Mouse (Mus musculus) lung, postnatal 0 days (tissue): Measurements from ENCODE around the gene H2-M10.2. TPM values are rescaled to one million over a fixed set of nuclear protein-coding genes. Genes with fewer than 3 reads are reported as not detected.

Experiments used
- ATAC-seq: fragments of 200-750 bp; cut with Nextera tagmentation; 2 replicates; pipeline ENCODE4 v1.8.0; 2017; ENCODE audit warnings: moderate library complexity
- DNase-seq: peaks from one replicate; pipeline ENCODE4 v3.0.0-alpha.2; 2016; ENCODE audit warnings: low spot score
- H3K27ac ChIP-seq: fragments of 300-500 bp; sonication (generic); 2 replicates; pipeline ENCODE4 v1.5.1; 2014; ENCODE audit warnings: antibody characterized with exemption, mild to moderate bottlenecking, low read length, mixed read lengths
- H3K27me3 ChIP-seq: fragments of 300-500 bp; sonication (generic); replicated peaks from 2 replicates; pipeline ENCODE4 v1.6.1; 2014; ENCODE audit warnings: low read length, mixed read lengths; ENCODE audit not compliant: insufficient read depth
- H3K36me3 ChIP-seq: fragments of 300-500 bp; sonication (generic); 2 replicates; pipeline ENCODE4 v1.6.1; 2014; ENCODE audit warnings: low read length, mixed read lengths; ENCODE audit not compliant: insufficient read depth
- H3K4me1 ChIP-seq: fragments of 300-500 bp; sonication (generic); 2 replicates; pipeline ENCODE4 v1.6.1; 2014; ENCODE audit warnings: antibody characterized with exemption, low read depth, low read length, mixed read lengths; ENCODE audit not compliant: insufficient read depth
- H3K4me2 ChIP-seq: fragments of 300-500 bp; sonication (generic); replicated peaks from 2 replicates; pipeline ENCODE4 v1.6.1; 2014; ENCODE audit warnings: low read depth, mild to moderate bottlenecking, low read length, moderate library complexity, mixed read lengths
- H3K4me3 ChIP-seq: fragments of 300-500 bp; sonication (generic); 2 replicates; pipeline ENCODE4 v1.5.1; 2014; ENCODE audit warnings: low read depth, low read length
- H3K9ac ChIP-seq: fragments of 300-500 bp; sonication (generic); replicated peaks from 2 replicates; pipeline ENCODE4 v1.6.1; 2014; ENCODE audit warnings: low read depth, mild to moderate bottlenecking
- H3K9me3 ChIP-seq: fragments of 300-500 bp; sonication (generic); 2 replicates; pipeline ENCODE4 v1.6.1; 2016; ENCODE audit warnings: low read length, mixed read lengths
- CTCF ChIP-seq: IDR thresholded peaks from 2 replicates; pipeline ENCODE4 v1.5.1; 2016; ENCODE audit warnings: antibody characterized with exemption, mild to moderate bottlenecking
- EP300 ChIP-seq: IDR thresholded peaks from 2 replicates; pipeline ENCODE4 v1.6.1; 2016; ENCODE audit warnings: antibody characterized with exemption, mild to moderate bottlenecking, control low read depth
- WGBS: fragments of 180-500 bp; shearing (Covaris S2); extraction: QIAGEN DNeasy Blood & Tissue Kit; methylation state at CpG from one replicate; pipeline ENCODE4 v1.1.7; 2014; 5-methylcytosine and 5-hydroxymethylcytosine counted together
- polyA plus RNA-seq: library from polyadenylated mRNA; unstranded; fragments of >200 nt; fragmentation: Nextera tagmentation; extraction: Ambion mirVana; gene quantifications from 2 replicates; pipeline ENCODE4 v1.2.1, GENCODE M21; 2015

The H2-M10.2 gene
- polyA plus RNA-seq, 1 experiment from 2014 or later: not detected

GRCm38 (mm10) chr17:36270956-36271585, 15.2 kb downstream of the H2-M10.2 start:
- no peak for TF ChIP-seq EP300
- no peak for TF ChIP-seq CTCF
- peak overlapping the region; percentile 94 for H3K27ac ChIP-seq
- peaks cover 13% of the 10 kb centered on the region; the same call in 1 of the 2 replicates for H3K4me1 ChIP-seq
- ATAC-seq: peak; percentile 94
- H3K9me3 ChIP-seq: no peaks in the 10 kb centered on the region
- under 1% methylated on average over 58 of the region's 84 CpGs for WGBS
- H3K27me3 ChIP-seq: no peaks in the 10 kb centered on the region
- peak overlapping the region; percentile 100 for H3K4me3 ChIP-seq
- H3K9ac ChIP-seq: peak overlapping the region; percentile 97
- H3K36me3 ChIP-seq: peaks cover 17% of the 10 kb centered on the region; the same call in 1 of the 2 replicates
- DNase-seq: peak; percentile 91
- peak overlapping the region; percentile 79 for H3K4me2 ChIP-seq

- ATAC-seq: no peak
- WGBS: 72% methylated on average over 5 of the region's 5 CpGs
- H3K36me3 ChIP-seq: peaks cover 22% of the 10 kb centered on the region
- TF ChIP-seq CTCF (peak; percentile 45), EP300 (no peak)
- H3K9me3 ChIP-seq: no peaks in the 10 kb centered on the region
- H3K9ac ChIP-seq: no peak overlapping the region
- H3K4me3 ChIP-seq: no peak overlapping the region
- H3K27ac ChIP-seq: no peak overlapping the region
- H3K4me2 ChIP-seq: no peak overlapping the region
- DNase-seq: peak; percentile 40
- H3K27me3 ChIP-seq: no peaks in the 10 kb centered on the region
- peaks cover 4% of the 10 kb centered on the region; the same call in 1 of the 2 replicates for H3K4me1 ChIP-seq
These were observed 20.5 kb downstream of the H2-M10.2 start for GRCm38 (mm10) chr17:36265834-36266233.

DNA sequence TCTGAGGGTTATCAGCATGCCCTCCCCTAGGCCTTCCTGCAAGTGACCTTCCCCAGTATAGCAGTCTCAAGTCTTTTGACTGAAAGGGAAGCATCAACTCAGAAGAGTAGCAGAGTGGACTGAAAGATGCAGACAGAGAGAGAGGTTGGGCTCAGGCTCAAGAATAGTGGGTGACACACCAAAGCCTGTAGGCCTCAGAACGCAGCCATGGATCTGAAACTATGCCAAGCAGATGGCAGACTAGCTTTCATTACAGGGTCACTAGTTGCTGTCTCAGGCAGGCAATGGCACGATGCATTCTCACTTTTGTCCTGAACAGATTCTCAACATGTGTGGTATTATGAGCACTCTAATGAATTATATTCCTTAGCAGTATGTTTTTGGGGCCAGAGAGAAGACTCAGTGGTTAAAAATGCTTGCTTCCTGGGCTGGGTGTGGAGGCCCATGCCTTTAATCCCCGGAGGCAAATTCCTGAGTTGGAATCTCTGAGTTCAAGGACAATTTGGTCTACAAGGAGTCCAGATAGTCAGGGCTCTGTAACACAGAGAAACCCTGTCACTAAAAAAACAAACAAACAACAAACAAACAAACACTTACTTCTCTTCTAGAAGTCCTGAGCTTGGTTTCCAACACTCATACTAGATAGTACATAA, 21.9 kb downstream of the H2-M10.2 start:
- Histone ChIP-seq H3K36me3 (peaks cover 30% of the 10 kb centered on the region), H3K27me3 (no peaks in the 10 kb centered on the region), H3K9me3 (no peaks in the 10 kb centered on the region), H3K4me2 (no peak overlapping the region), H3K9ac (no peak overlapping the region), H3K4me1 (no peaks in the 10 kb centered on the region), H3K27ac (no peak overlapping the region), H3K4me3 (no peak overlapping the region)
- DNase-seq: no peak
- no peak for ATAC-seq
- no peak for TF ChIP-seq CTCF
- no peak for TF ChIP-seq EP300
- 91% methylated on average over 3 of the region's 3 CpGs for WGBS

GRCm38 (mm10) chr17:36261511-36262166, 24.7 kb downstream of the H2-M10.2 start:
- no peak overlapping the region for H3K9ac ChIP-seq
- no peaks in the 10 kb centered on the region; the same call in 1 of the 2 replicates for H3K4me1 ChIP-seq
- H3K4me2 ChIP-seq: no peak overlapping the region
- no peak overlapping the region for H3K4me3 ChIP-seq
- H3K36me3 ChIP-seq: peaks cover 22% of the 10 kb centered on the region
- no peak overlapping the region for H3K27ac ChIP-seq
- no peak for TF ChIP-seq EP300
- TF ChIP-seq CTCF: no peak
- no peaks in the 10 kb centered on the region for H3K9me3 ChIP-seq
- no peaks in the 10 kb centered on the region for H3K27me3 ChIP-seq
- WGBS: 90% methylated on average over 9 of the region's 9 CpGs
- ATAC-seq: no peak
- DNase-seq: no peak

- H3K4me1 ChIP-seq: no peaks in the 10 kb centered on the region; the same call in 1 of the 2 replicates
- no peak for TF ChIP-seq EP300
- no peak for TF ChIP-seq CTCF
- peak within 1 kb of the TSS; percentile 60 for H3K4me2 ChIP-seq
- no peak for DNase-seq
- peak within 1 kb of the TSS; percentile 45 for H3K9ac ChIP-seq
- H3K4me3 ChIP-seq: peak within 1 kb of the TSS; percentile 57
- ATAC-seq: no peak
- H3K27ac ChIP-seq: peak within 1 kb of the TSS; percentile 78
- 37% methylated on average over 6 of the region's 6 CpGs for WGBS
- H3K9me3 ChIP-seq: no peaks in the 10 kb centered on the region
- no peaks in the 10 kb centered on the region for H3K27me3 ChIP-seq
- peaks cover 14% of the 10 kb centered on the region; the same call in 1 of the 2 replicates for H3K36me3 ChIP-seq
These were observed 28.3 kb downstream of the H2-M10.2 start, which contains the start of gene Rpp21 for GRCm38 (mm10) chr17:36257969-36258368. Rpp21 (minus strand) TSS chr17:36258069.
